Mouse (Mus musculus): ENCODE results near the gene Syt6.
A peak's percentile ranks its signal among the peaks of the same experiment; 100 is the strongest.

Gene Syt6

GRCm38 (mm10) chr3:103575156-103575892 is at the start of gene Syt6:
Syt6 (plus strand) TSS chr3:103575231.
- no peak for DNase-seq

- DNase-seq, result no peak
Observed at GRCm38 (mm10) chr3:103526201-103526704, 48.8 kb upstream of the Syt6 start.

GRCm38 (mm10) chr3:103526864-103527263 is 48.2 kb upstream of the Syt6 start:
- DNase-seq, result no peak

GRCm38 (mm10) chr3:103534036-103534435 is 41.0 kb upstream of the Syt6 start:
- DNase-seq, result no peak

GRCm38 (mm10) chr3:103535207-103535606 is 39.8 kb upstream of the Syt6 start:
- DNase-seq, result no peak

GRCm38 (mm10) chr3:103539148-103539547 is 35.9 kb upstream of the Syt6 start:
- DNase-seq, result no peak

GRCm38 (mm10) chr3:103546166-103546565 is 28.9 kb upstream of the Syt6 start:
- DNase-seq, result no peak

GRCm38 (mm10) chr3:103546626-103547025 is 28.4 kb upstream of the Syt6 start:
- DNase-seq, result no peak

- no peak for DNase-seq
Observed at GRCm38 (mm10) chr3:103550236-103550635, 24.8 kb upstream of the Syt6 start.

- DNase-seq, result no peak
Observed at GRCm38 (mm10) chr3:103567226-103567625, 7.8 kb upstream of the Syt6 start.

- DNase-seq, result no peak
Observed at GRCm38 (mm10) chr3:103572526-103572925, 2.5 kb upstream of the Syt6 start.

- DNase-seq, result no peak
Observed at GRCm38 (mm10) chr3:103573106-103573790, 1.8 kb upstream of the Syt6 start.

GRCm38 (mm10) chr3:103573791-103574166 is 1.3 kb upstream of the Syt6 start:
- DNase-seq, result peak; percentile 27 to 29

GRCm38 (mm10) chr3:103574566-103575155 is 370 bp upstream of the Syt6 start:
- no peak for DNase-seq

- no peak for DNase-seq
Observed at GRCm38 (mm10) chr3:103575893-103576641, 1.0 kb downstream of the Syt6 start.

- DNase-seq, result no peak
Observed at GRCm38 (mm10) chr3:103587136-103587535, 12.1 kb downstream of the Syt6 start.

GRCm38 (mm10) chr3:103587672-103588071 is 12.6 kb downstream of the Syt6 start:
- no peak for DNase-seq

- DNase-seq, result no peak
Observed at GRCm38 (mm10) chr3:103589636-103590035, 14.6 kb downstream of the Syt6 start.

GRCm38 (mm10) chr3:103592636-103593035 is 17.6 kb downstream of the Syt6 start:
- no peak for DNase-seq

GRCm38 (mm10) chr3:103593631-103594030 is 18.6 kb downstream of the Syt6 start:
- no peak for DNase-seq

GRCm38 (mm10) chr3:103595271-103595810 is 20.3 kb downstream of the Syt6 start:
- no peak for DNase-seq

GRCm38 (mm10) chr3:103597586-103597985 is 22.6 kb downstream of the Syt6 start:
- DNase-seq, result no peak

- DNase-seq, result no peak
Observed at GRCm38 (mm10) chr3:103601011-103601410, 26.0 kb downstream of the Syt6 start.

Measured in B cell, adult 2 months (primary cell).